Mouse (Mus musculus) testis, adult 2 months (tissue): ENCODE data around the gene Zfp791. TPM values are rescaled to one million over a fixed set of nuclear protein-coding genes. Genes with fewer than 3 reads are reported as not detected.
A peak's percentile ranks its signal among the peaks of the same experiment; 100 is the strongest.

Experiments used
- H3K27ac ChIP-seq: fragments of 200-500 bp; 2 replicates; pipeline ENCODE4 v1.5.1; 2012; ENCODE audit warnings: low read depth, low read length; ENCODE audit not compliant: control insufficient read depth, insufficient read depth
- H3K27me3 ChIP-seq: fragments of 200-500 bp; 2 replicates; pipeline ENCODE4 v1.6.1; 2012; ENCODE audit warnings: mild to moderate bottlenecking, low read length, moderate library complexity; ENCODE audit not compliant: control insufficient read depth, insufficient read depth
- H3K36me3 ChIP-seq: fragments of 200-500 bp; 2 replicates; pipeline ENCODE4 v1.6.1; 2012; ENCODE audit warnings: mild to moderate bottlenecking, low read length; ENCODE audit not compliant: control insufficient read depth, insufficient read depth
- H3K4me1 ChIP-seq: fragments of 200-500 bp; 2 replicates; pipeline ENCODE4 v1.6.1; 2012; ENCODE audit warnings: low read length; ENCODE audit not compliant: control insufficient read depth, insufficient read depth
- H3K4me3 ChIP-seq: fragments of 200-500 bp; 2 replicates; pipeline ENCODE4 v1.5.1; 2012; ENCODE audit warnings: low read depth, mild to moderate bottlenecking, low read length, moderate library complexity, mixed read lengths; ENCODE audit not compliant: control insufficient read depth
- CTCF ChIP-seq: fragments of 200-500 bp; IDR thresholded peaks from 2 replicates; pipeline ENCODE4 v1.5.1; 2012; ENCODE audit warnings: low read depth, mild to moderate bottlenecking, inconsistent platforms, low read length, moderate library complexity; ENCODE audit not compliant: control insufficient read depth, insufficient read depth, insufficient replicate concordance
- POLR2A ChIP-seq: fragments of 200-500 bp; IDR thresholded peaks from 2 replicates; pipeline ENCODE4 v1.6.1; 2012; ENCODE audit warnings: low read depth, mild to moderate bottlenecking, inconsistent platforms, low read length, moderate library complexity; ENCODE audit not compliant: control insufficient read depth
- polyA plus RNA-seq: library from polyadenylated mRNA; depleted of rRNA; stranded (reverse); fragments of >200 nt; gene quantifications from 2 replicates; pipeline ENCODE4 v1.2.3, GENCODE M21; 2012; rRNA removed

The Zfp791 gene
- polyA plus RNA-seq, 1 experiment: 0.21 TPM

DNA sequence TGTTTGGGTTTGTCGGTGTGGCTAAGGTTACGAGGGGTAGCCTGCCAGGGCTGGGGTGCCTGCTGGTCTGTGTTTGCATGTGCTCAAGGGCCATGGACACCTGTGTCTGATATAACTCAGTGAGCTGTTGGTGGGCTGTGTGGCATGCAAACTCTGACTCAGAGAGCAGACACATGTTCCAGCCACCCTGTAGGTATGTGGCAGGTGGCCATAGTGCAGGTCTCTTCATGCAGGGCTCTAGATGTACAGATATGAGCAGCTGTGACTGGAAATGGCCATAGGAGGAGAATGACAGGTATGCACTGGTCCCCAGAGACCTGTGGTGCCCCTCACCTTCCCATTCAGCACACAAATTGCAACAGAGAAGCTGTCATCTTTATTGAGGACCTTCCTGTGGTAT, 55.7 kb downstream of the Zfp791 start:
- H3K36me3 ChIP-seq: no peaks in the 10 kb centered on the region
- TF ChIP-seq POLR2A (no peak), CTCF (no peak)
- H3K4me3 ChIP-seq: no peak overlapping the region
- peaks cover 4% of the 10 kb centered on the region; the same call in 1 of the 2 replicates for H3K4me1 ChIP-seq
- no peak overlapping the region for H3K27ac ChIP-seq
- H3K27me3 ChIP-seq: no peaks in the 10 kb centered on the region

DNA sequence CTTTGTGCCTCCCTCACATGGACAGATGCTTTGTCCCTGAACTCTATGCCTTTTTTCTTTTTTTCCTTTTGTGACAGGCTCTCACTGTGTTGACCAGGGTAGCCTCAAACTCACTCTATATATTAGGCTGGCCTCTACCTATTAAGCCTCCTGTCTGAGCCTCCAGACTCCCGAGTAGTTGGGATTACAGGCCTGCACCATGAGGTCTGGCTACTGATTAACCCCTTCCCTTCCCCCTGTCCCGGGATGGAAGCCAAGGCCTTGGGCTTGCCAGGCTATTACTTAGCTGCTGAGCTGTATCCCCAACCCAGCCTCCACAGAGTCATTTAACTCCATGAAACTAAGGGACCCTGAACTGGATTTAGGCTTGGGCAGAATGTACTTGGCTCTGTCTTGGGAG, 57.7 kb downstream of the Zfp791 start:
- H3K27ac ChIP-seq: no peak overlapping the region
- no peak for TF ChIP-seq POLR2A
- TF ChIP-seq CTCF: no peak
- no peaks in the 10 kb centered on the region for H3K27me3 ChIP-seq
- peaks cover 2% of the 10 kb centered on the region for H3K4me1 ChIP-seq
- H3K4me3 ChIP-seq: no peak overlapping the region
- no peaks in the 10 kb centered on the region for H3K36me3 ChIP-seq

DNA sequence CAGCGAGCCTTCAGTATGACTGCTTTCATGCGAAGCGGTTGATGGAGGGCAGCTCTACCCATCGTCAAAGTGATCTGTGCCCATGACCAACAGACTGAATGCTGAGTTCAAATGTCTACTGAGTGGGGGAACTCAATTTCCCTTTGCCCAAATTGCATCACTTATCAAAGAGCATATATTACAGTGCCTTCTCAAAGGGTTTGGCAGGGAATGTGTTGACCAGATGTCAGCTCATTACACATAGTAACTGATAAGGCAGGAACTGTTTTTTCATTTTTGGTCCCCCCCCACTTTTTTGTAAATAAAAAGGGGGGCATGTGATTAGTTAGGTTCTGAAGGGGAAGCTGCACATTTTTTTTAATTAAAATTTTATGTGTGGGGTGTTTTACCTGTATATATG, 60.3 kb downstream of the Zfp791 start:
- TF ChIP-seq CTCF (no peak), POLR2A (no peak)
- Histone ChIP-seq H3K27ac (no peak overlapping the region), H3K4me3 (no peak overlapping the region), H3K36me3 (no peaks in the 10 kb centered on the region), H3K27me3 (no peaks in the 10 kb centered on the region), H3K4me1 (peaks cover 2% of the 10 kb centered on the region)

DNA sequence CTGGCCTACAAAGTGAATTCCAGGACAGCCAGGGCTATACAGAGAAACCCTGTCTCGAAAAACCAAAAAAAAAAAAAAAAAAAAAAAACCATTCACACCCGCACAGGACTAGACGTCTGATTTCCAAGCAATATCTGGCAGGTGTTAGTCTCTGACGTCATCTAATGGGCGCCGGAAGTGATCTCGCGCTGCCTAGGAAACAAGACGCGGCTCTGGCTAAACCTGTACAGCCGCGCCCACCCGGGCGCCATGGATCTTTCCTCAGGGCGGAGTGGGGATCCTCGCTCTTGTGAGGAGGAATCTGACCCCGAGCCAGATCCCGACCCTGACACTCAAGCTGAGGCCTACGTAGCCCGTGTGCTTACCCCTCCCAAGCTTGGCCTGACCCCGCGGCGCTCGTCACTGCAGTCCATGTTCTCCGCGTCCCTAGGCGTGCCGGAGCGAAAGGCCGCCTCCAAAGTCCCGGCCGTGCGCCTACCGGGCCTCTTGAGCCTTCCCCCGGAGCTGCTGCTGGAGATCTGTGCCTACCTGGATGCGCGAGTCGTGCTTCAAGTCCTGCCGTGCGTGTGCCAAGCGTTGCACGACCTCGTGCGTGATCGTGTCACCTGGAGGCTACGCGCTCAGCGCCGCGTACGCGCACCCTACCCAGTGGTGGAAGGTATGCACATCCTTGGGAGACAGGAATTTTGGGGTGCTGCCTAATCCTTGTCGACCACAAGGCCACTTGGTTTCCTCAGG, 62.8 kb downstream of the Zfp791 start, which contains the start of gene Fbxw9:
TSS of gene Fbxw9 (plus strand) at position 177 of the 738 bp plus-strand sequence.
- H3K4me3 ChIP-seq: peak within 1 kb of the TSS; percentile 97
- no peaks in the 10 kb centered on the region; the same call in 1 of the 2 replicates for H3K36me3 ChIP-seq
- TF ChIP-seq CTCF (peak; percentile 33; the same call in 1 of the 2 replicates), POLR2A (peak; percentile 69)
- peaks cover 2% of the 10 kb centered on the region for H3K4me1 ChIP-seq
- peak within 1 kb of the TSS; percentile 73 for H3K27ac ChIP-seq
- no peaks in the 10 kb centered on the region for H3K27me3 ChIP-seq

Other genes starting within 250 kb of the Zfp791 start
- gene Gcdh, start 229.2 kb downstream of the Zfp791 start, polyA plus RNA-seq: 8.1 and 10.5 TPM in 2 replicates
- gene Klf1, start 221.2 kb downstream of the Zfp791 start, polyA plus RNA-seq: 0.36 and 0.48 TPM in 2 replicates
- gene Dnase2a, start 214.5 kb downstream of the Zfp791 start, polyA plus RNA-seq: 1.6 and 2.1 TPM in 2 replicates
- 1.5 and 1.6 TPM in 2 replicates for gene Mast1, start 185.7 kb downstream of the Zfp791 start, polyA plus RNA-seq
- gene Rtbdn, start 176.1 kb downstream of the Zfp791 start, polyA plus RNA-seq: 0.30 and 0.32 TPM in 2 replicates
- gene Gm49661, start 153.7 kb downstream of the Zfp791 start, polyA plus RNA-seq: 477 and 542 TPM in 2 replicates
- 59.6 and 68.5 TPM in 2 replicates for gene Prdx2, start 153.5 kb downstream of the Zfp791 start, polyA plus RNA-seq
- gene Rnaseh2a, start 153.3 kb downstream of the Zfp791 start, polyA plus RNA-seq: 1,424 and 1,585 TPM in 2 replicates
- 5.7 and 9.3 TPM in 2 replicates for gene Junb, start 144.4 kb downstream of the Zfp791 start, polyA plus RNA-seq
- 55.4 and 62.0 TPM in 2 replicates for gene Hook2, start 132.5 kb downstream of the Zfp791 start, polyA plus RNA-seq
- 0.08 TPM in 1 of 2 replicates, not detected in the other for gene Best2, start 108.6 kb downstream of the Zfp791 start, polyA plus RNA-seq
- 203 and 208 TPM in 2 replicates for gene Asna1, start 97.8 kb downstream of the Zfp791 start, polyA plus RNA-seq
- gene Trir, start 96.3 kb downstream of the Zfp791 start, polyA plus RNA-seq: 82.1 and 88.6 TPM in 2 replicates
- 44.7 and 44.9 TPM in 2 replicates for gene Tnpo2, start 86.2 kb downstream of the Zfp791 start, polyA plus RNA-seq
- 83.8 and 91.5 TPM in 2 replicates for gene Fbxw9, start 63.0 kb downstream of the Zfp791 start, polyA plus RNA-seq
- gene Gm5741, start 55.1 kb downstream of the Zfp791 start, polyA plus RNA-seq: not detected in 2 replicates
- 20.0 and 22.2 TPM in 2 replicates for gene Dhps, start 51.3 kb downstream of the Zfp791 start, polyA plus RNA-seq
- gene Wdr83os, start 42.4 kb downstream of the Zfp791 start, polyA plus RNA-seq: 32.1 and 32.6 TPM in 2 replicates
- gene Wdr83, start 41.8 kb downstream of the Zfp791 start, polyA plus RNA-seq: 21.1 and 21.4 TPM in 2 replicates
- 19.3 and 19.6 TPM in 2 replicates for gene Man2b1, start 39.8 kb downstream of the Zfp791 start, polyA plus RNA-seq
- not detected in 2 replicates for gene Cks1brt, start 28.8 kb upstream of the Zfp791 start, polyA plus RNA-seq
- 0.53 and 0.61 TPM in 2 replicates for gene Olfr371, start 102.9 kb upstream of the Zfp791 start, polyA plus RNA-seq
- 15.6 and 18.0 TPM in 2 replicates for gene Orc6, start 176.5 kb upstream of the Zfp791 start, polyA plus RNA-seq
- gene Vps35, start 176.7 kb upstream of the Zfp791 start, polyA plus RNA-seq: 19.8 and 23.9 TPM in 2 replicates